Mouse (Mus musculus): Measurements from ENCODE around the gene Clhc1.

DNA sequence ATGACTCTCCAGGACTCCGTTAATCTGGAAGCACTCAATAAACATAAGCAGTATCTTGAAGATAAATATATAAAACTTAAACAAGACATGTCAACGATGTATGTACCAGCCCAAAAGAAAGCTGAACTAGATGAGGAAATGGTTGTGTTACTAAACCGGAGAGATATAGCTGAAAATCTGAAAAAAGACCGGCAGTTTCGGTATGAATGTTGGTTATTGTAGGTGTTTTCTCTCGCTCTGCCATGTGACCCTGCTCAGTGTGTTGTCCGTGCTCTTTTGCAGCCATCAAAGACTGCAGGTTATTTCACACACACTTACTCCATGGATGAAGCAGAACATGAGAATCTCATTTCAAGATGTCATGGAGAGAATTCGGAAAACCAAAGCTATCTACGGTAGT, 12.7 kb downstream of the Clhc1 start:
- TF ChIP-seq ZNF384 (IDR thresholded peaks at IDR 0.05; ENCODE audit: low read depth, low read length) = no peak
- no peak for TF ChIP-seq CHD2 (IDR thresholded peaks at IDR 0.05; ENCODE audit: low read depth, low read length)
- TF ChIP-seq HCFC1 (IDR thresholded peaks at IDR 0.05; ENCODE audit: borderline replicate concordance, insufficient read depth, low read length) = no peak
- no peak for TF ChIP-seq ZC3H11A (IDR thresholded peaks at IDR 0.05; ENCODE audit: borderline replicate concordance, low read depth, low read length)
- TF ChIP-seq MAFK (IDR thresholded peaks at IDR 0.05; ENCODE audit: insufficient read depth, low read depth, low read length) = no peak

Measured in ES-E14 (cell line).